Mouse (Mus musculus) forebrain, embryonic 15.5 days (tissue): ENCODE data around the gene Spag5. TPM values are rescaled to one million over a fixed set of nuclear protein-coding genes. Genes with fewer than 3 reads are reported as not detected.

ENCODE experiments used
- ATAC-seq: fragments of 200-750 bp; cut with Nextera tagmentation; replicated peaks from 2 replicates; pipeline ENCODE4 v1.8.0; 2017; ENCODE audit warnings: mild to moderate bottlenecking, moderate TSS enrichment, moderate library complexity
- H3K27ac ChIP-seq: fragments of 300-500 bp; sonication (generic); replicated peaks from 2 replicates; pipeline ENCODE4 v1.5.1; 2015; ENCODE audit warnings: mild to moderate bottlenecking, inconsistent platforms
- H3K27me3 ChIP-seq: fragments of 300-500 bp; sonication (generic); 2 replicates; pipeline ENCODE4 v1.6.1; 2015; ENCODE audit warnings: inconsistent platforms
- H3K36me3 ChIP-seq: fragments of 300-500 bp; sonication (generic); 2 replicates; pipeline ENCODE4 v1.6.1; 2015; ENCODE audit warnings: mild to moderate bottlenecking, inconsistent platforms
- H3K4me1 ChIP-seq: fragments of 300-500 bp; sonication (generic); 2 replicates; pipeline ENCODE4 v1.6.1; 2015; ENCODE audit warnings: inconsistent platforms
- H3K4me2 ChIP-seq: fragments of 300-500 bp; sonication (generic); replicated peaks from 2 replicates; pipeline ENCODE4 v1.6.1; 2015; ENCODE audit warnings: mild to moderate bottlenecking, inconsistent platforms
- H3K4me3 ChIP-seq: fragments of 300-500 bp; sonication (generic); 2 replicates; pipeline ENCODE4 v1.5.1; 2015; ENCODE audit warnings: mild to moderate bottlenecking, inconsistent platforms
- H3K9ac ChIP-seq: fragments of 300-500 bp; sonication (generic); replicated peaks from 2 replicates; pipeline ENCODE4 v1.6.1; 2015; ENCODE audit warnings: mild to moderate bottlenecking, inconsistent platforms
- H3K9me3 ChIP-seq: fragments of 300-500 bp; sonication (generic); 2 replicates; pipeline ENCODE4 v1.6.1; 2016; ENCODE audit warnings: inconsistent platforms
- WGBS: fragments of 180-500 bp; shearing (Covaris S2); methylation state at CpG from one replicate; pipeline ENCODE4 v1.1.7; 2015; ENCODE audit warnings: mixed read lengths; 5-methylcytosine and 5-hydroxymethylcytosine counted together
- polyA plus RNA-seq: library from polyadenylated mRNA; unstranded; fragments of >200 nt; fragmentation: Nextera tagmentation; extraction: Ambion mirVana; gene quantifications from 2 replicates; pipeline ENCODE4 v1.2.1, GENCODE M21; 2015

Gene Spag5
- polyA plus RNA-seq, 1 experiment from 2014 or later, result 23.2 TPM

DNA sequence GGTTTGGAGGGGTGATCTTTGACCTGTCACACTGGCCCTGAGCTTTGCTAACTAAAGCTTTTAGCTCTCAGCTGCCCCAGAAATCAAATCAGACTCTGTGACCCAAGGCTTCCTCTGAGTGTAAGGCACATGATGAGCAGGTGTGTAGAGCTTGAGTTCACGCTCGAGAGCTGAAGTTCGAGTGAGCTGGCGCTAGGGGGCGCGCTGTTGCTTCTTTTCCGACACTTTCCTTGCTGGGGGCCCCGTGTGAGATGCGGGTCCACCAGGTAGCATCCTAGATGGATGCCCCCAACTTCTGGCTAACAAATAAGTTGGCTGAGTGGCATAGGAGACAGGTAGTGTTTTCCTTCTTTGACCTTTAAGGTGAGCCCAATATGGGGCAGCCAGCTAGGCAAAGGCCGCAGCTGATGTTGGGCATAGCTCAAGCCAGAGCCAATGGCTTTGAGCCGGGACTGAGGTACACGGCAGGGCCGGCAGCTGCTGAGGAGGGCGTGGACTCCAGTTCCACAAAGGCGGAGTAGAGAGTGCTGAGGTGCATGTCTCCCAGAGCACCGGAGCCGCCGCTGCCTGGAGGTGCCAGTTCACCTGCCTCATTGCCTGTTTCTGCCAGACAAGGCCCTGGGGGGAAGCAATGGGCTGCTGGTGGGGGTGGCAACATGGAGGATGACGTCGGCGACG, 57.1 kb downstream of the Spag5 start:
- no peak overlapping the region for H3K4me3 ChIP-seq
- WGBS, result 18% methylated on average over 22 of the region's 22 CpGs
- no peaks in the 10 kb centered on the region; the same call in 1 of the 2 replicates for H3K4me1 ChIP-seq
- no peak overlapping the region for H3K9ac ChIP-seq
- no peaks in the 10 kb centered on the region for H3K27me3 ChIP-seq
- H3K27ac ChIP-seq, result no peak overlapping the region
- no peak overlapping the region for H3K4me2 ChIP-seq
- ATAC-seq, result no peak
- no peaks in the 10 kb centered on the region for H3K9me3 ChIP-seq
- no peaks in the 10 kb centered on the region for H3K36me3 ChIP-seq

DNA sequence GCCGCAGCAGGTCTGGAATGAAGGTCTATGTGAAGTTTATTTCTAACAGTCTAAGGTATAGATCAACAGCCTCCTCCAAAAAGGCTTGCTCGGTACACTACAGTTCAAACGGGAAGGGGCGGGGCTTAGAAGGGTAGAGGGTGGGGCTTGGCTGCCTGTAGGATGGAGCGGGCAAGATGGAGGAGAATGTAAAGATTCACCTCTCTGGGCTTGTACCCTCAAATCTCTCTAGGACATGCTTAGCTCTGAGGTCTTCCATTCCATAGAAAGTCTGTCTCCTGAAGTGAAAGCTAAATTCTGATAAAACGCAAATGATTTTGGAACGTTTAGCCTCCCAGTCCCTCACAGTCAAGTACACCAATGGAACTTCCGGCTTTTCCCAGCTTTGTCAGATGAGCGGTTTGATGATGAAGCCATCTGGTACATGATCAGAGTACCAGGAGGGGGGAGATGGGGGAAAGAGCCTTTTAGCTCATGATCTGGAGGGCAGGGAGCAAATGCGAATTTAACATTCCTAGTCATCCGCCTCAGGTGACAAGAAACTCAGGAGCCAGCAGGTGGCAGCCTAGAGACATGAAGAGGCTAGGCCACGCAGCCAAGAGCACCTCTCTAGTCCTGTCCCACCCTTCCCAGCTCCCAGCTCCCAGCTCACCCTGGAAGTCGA, 58.9 kb downstream of the Spag5 start:
- H3K27me3 ChIP-seq, result no peaks in the 10 kb centered on the region
- H3K9me3 ChIP-seq, result no peaks in the 10 kb centered on the region
- no peak overlapping the region for H3K27ac ChIP-seq
- ATAC-seq, result peak; percentile 72
- H3K4me1 ChIP-seq, result no peaks in the 10 kb centered on the region; the same call in 1 of the 2 replicates
- H3K9ac ChIP-seq, result no peak overlapping the region
- 16% methylated on average over 13 of the region's 13 CpGs for WGBS
- peak overlapping the region; percentile 23 for H3K4me3 ChIP-seq
- H3K36me3 ChIP-seq, result no peaks in the 10 kb centered on the region
- peak overlapping the region; percentile 27 for H3K4me2 ChIP-seq

GRCm38 (mm10) chr11:78360789-78361131, 59.4 kb downstream of the Spag5 start:
- Histone ChIP-seq H3K4me2 (no peak overlapping the region), H3K4me3 (no peak overlapping the region), H3K9me3 (no peaks in the 10 kb centered on the region), H3K36me3 (no peaks in the 10 kb centered on the region), H3K4me1 (no peaks in the 10 kb centered on the region; the same call in 1 of the 2 replicates), H3K9ac (no peak overlapping the region), H3K27ac (no peak overlapping the region), H3K27me3 (no peaks in the 10 kb centered on the region)
- 56% methylated on average over 2 of the region's 2 CpGs for WGBS
- no peak for ATAC-seq

GRCm38 (mm10) chr11:78363309-78364007, 62.1 kb downstream of the Spag5 start:
- no peaks in the 10 kb centered on the region for H3K27me3 ChIP-seq
- H3K4me3 ChIP-seq, result no peak overlapping the region
- no peak overlapping the region for H3K9ac ChIP-seq
- ATAC-seq, result no peak
- H3K27ac ChIP-seq, result no peak overlapping the region
- 79% methylated on average over 13 of the region's 13 CpGs for WGBS
- H3K9me3 ChIP-seq, result no peaks in the 10 kb centered on the region
- no peaks in the 10 kb centered on the region for H3K36me3 ChIP-seq
- H3K4me1 ChIP-seq, result no peaks in the 10 kb centered on the region
- H3K4me2 ChIP-seq, result no peak overlapping the region

- Histone ChIP-seq H3K4me1 (no peaks in the 10 kb centered on the region), H3K9me3 (no peaks in the 10 kb centered on the region), H3K4me2 (no peak overlapping the region), H3K27me3 (no peaks in the 10 kb centered on the region), H3K27ac (no peak overlapping the region), H3K36me3 (no peaks in the 10 kb centered on the region), H3K4me3 (no peak overlapping the region), H3K9ac (no peak overlapping the region)
- no peak for ATAC-seq
- 63% methylated on average over 8 of the region's 8 CpGs for WGBS
Observed at GRCm38 (mm10) chr11:78364103-78364502, 62.8 kb downstream of the Spag5 start.

- ATAC-seq, result no peak
- H3K27me3 ChIP-seq, result no peaks in the 10 kb centered on the region
- no peak overlapping the region for H3K9ac ChIP-seq
- no peak overlapping the region for H3K27ac ChIP-seq
- H3K4me2 ChIP-seq, result no peak overlapping the region
- no peaks in the 10 kb centered on the region for H3K36me3 ChIP-seq
- no peaks in the 10 kb centered on the region for H3K9me3 ChIP-seq
- 87% methylated on average over 15 of the region's 15 CpGs for WGBS
- H3K4me1 ChIP-seq, result no peaks in the 10 kb centered on the region
- H3K4me3 ChIP-seq, result no peak overlapping the region
Observed at GRCm38 (mm10) chr11:78367456-78368225, 66.3 kb downstream of the Spag5 start.

GRCm38 (mm10) chr11:78370389-78370788, 69.1 kb downstream of the Spag5 start:
- 43% methylated on average over 1 of the region's 1 CpGs for WGBS
- Histone ChIP-seq H3K9ac (no peak overlapping the region), H3K4me3 (no peak overlapping the region), H3K4me2 (no peak overlapping the region), H3K27me3 (no peaks in the 10 kb centered on the region), H3K27ac (no peak overlapping the region), H3K9me3 (no peaks in the 10 kb centered on the region), H3K4me1 (no peaks in the 10 kb centered on the region), H3K36me3 (no peaks in the 10 kb centered on the region)
- no peak for ATAC-seq

- ATAC-seq, result no peak
- no peak overlapping the region for H3K4me2 ChIP-seq
- H3K36me3 ChIP-seq, result no peaks in the 10 kb centered on the region
- no peak overlapping the region for H3K27ac ChIP-seq
- no peak overlapping the region for H3K9ac ChIP-seq
- no peaks in the 10 kb centered on the region for H3K9me3 ChIP-seq
- H3K4me1 ChIP-seq, result no peaks in the 10 kb centered on the region
- H3K27me3 ChIP-seq, result no peaks in the 10 kb centered on the region
- H3K4me3 ChIP-seq, result no peak overlapping the region
- WGBS, result 93% methylated on average over 11 of the region's 11 CpGs
Observed at GRCm38 (mm10) chr11:78371711-78372110, 70.4 kb downstream of the Spag5 start.

Other genes starting within 250 kb of the Spag5 start
- gene Eral1, start 221.1 kb upstream of the Spag5 start, polyA plus RNA-seq, result 33.3 TPM in 2 replicates
- 20.0 and 20.5 TPM in 2 replicates for gene Fam222b, start 206.9 kb upstream of the Spag5 start, polyA plus RNA-seq
- 121 TPM in 2 replicates for gene Traf4, start 135.9 kb upstream of the Spag5 start, polyA plus RNA-seq
- gene Nek8, start 124.9 kb upstream of the Spag5 start, polyA plus RNA-seq, result 4.8 and 5.7 TPM in 2 replicates
- 4.4 and 5.0 TPM in 2 replicates for gene Tlcd1, start 124.8 kb upstream of the Spag5 start, polyA plus RNA-seq
- gene Rpl23a, start 117.9 kb upstream of the Spag5 start, polyA plus RNA-seq, result 896 and 935 TPM in 2 replicates
- 55.9 and 56.3 TPM in 2 replicates for gene Rab34, start 113.1 kb upstream of the Spag5 start, polyA plus RNA-seq
- 1.3 TPM in 2 replicates for gene Proca1, start 108.1 kb upstream of the Spag5 start, polyA plus RNA-seq
- 66.7 and 69.4 TPM in 2 replicates for gene Sdf2, start 55.8 kb upstream of the Spag5 start, polyA plus RNA-seq
- gene Supt6, start 55.5 kb upstream of the Spag5 start, polyA plus RNA-seq, result 29.0 and 29.4 TPM in 2 replicates
- gene 2610507B11Rik, start 39.8 kb upstream of the Spag5 start, polyA plus RNA-seq, result 58.5 and 60.5 TPM in 2 replicates
- 0.17 and 0.27 TPM in 2 replicates for gene BC030499, start 10.7 kb upstream of the Spag5 start, polyA plus RNA-seq
- gene Aldoc, start 21.4 kb downstream of the Spag5 start, polyA plus RNA-seq, result 167 and 176 TPM in 2 replicates
- 56.7 and 59.8 TPM in 2 replicates for gene Pigs, start 26.9 kb downstream of the Spag5 start, polyA plus RNA-seq
- gene Unc119, start 42.0 kb downstream of the Spag5 start, polyA plus RNA-seq, result 78.9 and 82.4 TPM in 2 replicates
- not detected in 2 replicates for gene Foxn1, start 85.0 kb downstream of the Spag5 start, polyA plus RNA-seq
- gene Slc13a2, start 120.7 kb downstream of the Spag5 start, polyA plus RNA-seq, result not detected in 2 replicates
- gene Slc46a1, start 164.2 kb downstream of the Spag5 start, polyA plus RNA-seq, result 20.2 and 21.7 TPM in 2 replicates
- 48.3 and 54.8 TPM in 2 replicates for gene Sarm1, start 196.2 kb downstream of the Spag5 start, polyA plus RNA-seq
- gene Vtn, start 197.6 kb downstream of the Spag5 start, polyA plus RNA-seq, result 69.0 and 76.3 TPM in 2 replicates
- gene Sebox, start 201.9 kb downstream of the Spag5 start, polyA plus RNA-seq, result 0.41 TPM in 1 of 2 replicates, not detected in the other
- gene Tmem199, start 210.6 kb downstream of the Spag5 start, polyA plus RNA-seq, result 86.1 and 86.7 TPM in 2 replicates
- 205 and 217 TPM in 2 replicates for gene Poldip2, start 210.7 kb downstream of the Spag5 start, polyA plus RNA-seq
- gene Tnfaip1, start 234.8 kb downstream of the Spag5 start, polyA plus RNA-seq, result 66.8 and 67.1 TPM in 2 replicates
- gene Ift20, start 234.8 kb downstream of the Spag5 start, polyA plus RNA-seq, result 112 and 113 TPM in 2 replicates
- gene Tmem97, start 249.2 kb downstream of the Spag5 start, polyA plus RNA-seq, result 30.4 and 35.2 TPM in 2 replicates